In the genomic region with DNA sequence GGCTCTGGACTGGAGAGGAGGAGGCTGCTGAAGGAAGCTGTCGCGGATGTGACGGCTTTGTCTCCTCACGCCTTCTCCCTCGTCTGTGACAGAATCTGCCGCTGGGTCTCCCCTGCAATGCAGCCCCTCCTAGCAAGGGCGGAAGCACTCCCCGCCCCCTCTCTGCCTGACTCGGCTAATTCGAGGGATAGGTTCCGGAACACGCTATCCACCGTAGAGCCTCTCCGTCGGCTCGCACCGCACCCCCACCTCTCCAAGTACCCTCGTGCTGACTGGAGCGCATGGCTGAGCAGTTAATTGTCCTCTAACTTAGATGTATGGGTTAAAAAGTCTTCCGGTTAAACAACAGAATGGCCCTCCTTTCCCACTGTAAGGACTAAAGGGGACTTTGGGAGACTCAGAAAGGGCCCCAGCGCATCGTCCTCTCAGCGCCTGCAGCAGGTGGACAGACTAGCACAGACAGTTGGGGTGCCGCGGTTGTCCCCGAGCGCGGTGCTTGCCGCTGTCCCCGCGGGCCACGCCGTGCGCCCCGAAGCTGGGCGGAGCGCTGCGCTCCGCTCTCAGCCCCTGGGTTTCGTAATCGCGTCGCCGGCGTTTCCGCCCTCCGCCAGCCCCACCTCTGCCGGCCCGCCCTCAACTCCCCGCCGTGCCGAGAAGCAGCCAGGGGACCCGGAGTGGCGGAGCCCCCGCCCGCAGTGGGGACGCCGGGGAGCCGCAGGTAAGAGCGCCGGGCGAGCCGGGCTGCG, we compare ENCODE assay signal across 8 mouse cellular contexts. TPM values are rescaled to one million over a fixed set of nuclear protein-coding genes. Genes with fewer than 3 reads are reported as not detected.
DNase-seq lines count a peak whose midpoint lies in the region; ATAC-seq lines count a peak whose summit lies in the region.

TSS of gene Cdc42se1 (plus strand) at position 585 of the 746 bp plus-strand sequence.

- peak within 1 kb of the TSS; percentile 88 for H3K4me2 ChIP-seq in intestine, embryonic 16.5 days (ENCODE audit: low read depth, low read length)

- intact Hi-C loops in left cerebral cortex, postnatal 25 days (cut with DNase I), result loop anchor here (5.0 kb wide), 1 partner anchor 54 kb away; the partner anchor contains the start of genes Mindy1 and Prune1

- peaks cover 25% of the 10 kb centered on the region for H3K4me1 ChIP-seq in intestine, embryonic 16.5 days (ENCODE audit: control insufficient read depth, insufficient read depth, low read length)

- H3K36me3 ChIP-seq in intestine, embryonic 16.5 days (ENCODE audit: control insufficient read depth, insufficient read depth, low read length), result peaks cover 6% of the 10 kb centered on the region; the same call in 1 of the 2 replicates

- H3K27ac ChIP-seq in intestine, embryonic 16.5 days (ENCODE audit: low read length), result peak within 1 kb of the TSS; percentile 99

- WGBS in intestine, embryonic 16.5 days, result under 1% methylated on average over 64 of the region's 64 CpGs

- no peaks in the 10 kb centered on the region for H3K27me3 ChIP-seq in intestine, embryonic 16.5 days (replicated peaks; ENCODE audit: control insufficient read depth, insufficient read depth, low read length)

- peak within 1 kb of the TSS; percentile 72 for H3K4me3 ChIP-seq in intestine, embryonic 16.5 days (ENCODE audit: low read length)

- peak within 1 kb of the TSS; percentile 91 for H3K9ac ChIP-seq in intestine, embryonic 16.5 days (ENCODE audit: low read depth, low read length)

- DNase-seq in adrenal gland, adult 8-10 months, result peak; percentile 84
- DNase-seq in embryo, embryonic 11.5 days (ENCODE audit: low read depth, low spot score), result peak; percentile 75
- DNase-seq in gastrocnemius, postnatal 4 days (ENCODE audit: low spot score in 2 of 2), result peak; percentile 77 to 86
- DNase-seq in left cerebral cortex, postnatal 25 days (ENCODE audit: low spot score in 2 of 2), result peak; percentile 88 to 96
- peak; percentile 92 for DNase-seq in mesoderm, embryonic 11.5 days (ENCODE audit: low read depth, low spot score)
- DNase-seq in right cerebral cortex, postnatal 36 days (ENCODE audit: low spot score in 2 of 2), result peak; percentile 89 to 90
- DNase-seq in urinary bladder, postnatal 4 days (ENCODE audit: low spot score in 2 of 2), result peak; percentile 81 to 86

- H3K9me3 ChIP-seq in intestine, embryonic 16.5 days (ENCODE audit: control insufficient read depth, low read length), result no peaks in the 10 kb centered on the region

- ATAC-seq in intestine, embryonic 16.5 days, result peak; percentile 87

RNA-seq across cellular contexts. Expression of gene Cdc42se1, which starts in this region (rescaled TPM):
- 100 to 1,000 TPM in 2 of 4 experiments, 10 to 100 TPM in 2; 81.4 to 119 (median 97.4) TPM for total RNA-seq in adrenal gland, adult 8-10 months (2022)
- 10 to 100 TPM; 48.1 to 49.2 TPM for total RNA-seq in gastrocnemius, postnatal 4 days (2021)
- polyA plus RNA-seq in intestine, embryonic 16.5 days (2015; fragmentation: Nextera tagmentation; extraction: Ambion mirVana), result 67.8 and 73.8 TPM in 2 replicates
- 10 to 100 TPM; 60.0 TPM for total RNA-seq in left cerebral cortex, postnatal 25 days (2021)

Comparison
In these comparisons a context has a peak if more than half of its experiments do, and no peak if none do; other contexts are left out.
1. Peak in every context shown above with its lines: DNase-seq, ATAC-seq, H3K4me3 ChIP-seq and H3K27ac ChIP-seq.